Mouse (Mus musculus) ES-E14 (cell line): ENCODE data around the gene Trpm8. TPM values are rescaled to one million over a fixed set of nuclear protein-coding genes. Genes with fewer than 3 reads are reported as not detected.

Experiments
- DNase-seq: peaks from one replicate; pipeline ENCODE4 v3.0.0-alpha.2; 2013; ENCODE audit warnings: low read depth, low spot score
- H3K27ac ChIP-seq: 2 replicates; pipeline ENCODE4 v1.5.1; 2012; ENCODE audit warnings: low read depth, mild to moderate bottlenecking, low read length, moderate library complexity, mixed read lengths; ENCODE audit not compliant: poor library complexity, insufficient read depth, severe bottlenecking
- H3K36me3 ChIP-seq: 2 replicates; pipeline ENCODE4 v1.6.1; 2012; ENCODE audit warnings: mild to moderate bottlenecking, low read length, moderate library complexity, mixed read lengths; ENCODE audit not compliant: control insufficient read depth, poor library complexity, insufficient read depth, severe bottlenecking
- H3K4me1 ChIP-seq, 2 experiments: fragments of 150-350 bp in 1 of 2; sonication (generic) in 1 of 2; 2 replicates each; pipeline ENCODE4 v1.6.1; 2012; ENCODE audit warnings: low read length in 2 of 2, mild to moderate bottlenecking in 1 of 2, mixed read lengths in 1 of 2; ENCODE audit not compliant: control insufficient read depth in 2 of 2, insufficient read depth in 2 of 2, poor library complexity in 1 of 2
- H3K4me3 ChIP-seq, 2 experiments: fragments of 150-350 bp in 1 of 2; sonication (generic) in 1 of 2; 2 replicates each; pipeline ENCODE4 v1.5.1; 2012; ENCODE audit warnings: low read length in 2 of 2, low read depth in 1 of 2, mild to moderate bottlenecking in 1 of 2, mixed read lengths in 1 of 2; ENCODE audit not compliant: insufficient read depth in 1 of 2, poor library complexity in 1 of 2, severe bottlenecking in 1 of 2
- H3K9ac ChIP-seq: 2 replicates; pipeline ENCODE4 v1.6.1; 2012; ENCODE audit warnings: low read depth, mild to moderate bottlenecking, low read length, mixed read lengths; ENCODE audit not compliant: poor library complexity, insufficient read depth, severe bottlenecking
- H3K9me3 ChIP-seq: fragments of 150-350 bp; sonication (generic); 2 replicates; pipeline ENCODE4 v1.6.1; 2012; ENCODE audit warnings: low read depth, mild to moderate bottlenecking, low read length; ENCODE audit not compliant: control insufficient read depth, insufficient read depth
- CHD2 ChIP-seq: IDR thresholded peaks from 2 replicates; pipeline ENCODE4 v1.6.1; 2014; ENCODE audit warnings: mild to moderate bottlenecking, low read depth, low read length, inconsistent platforms
- HCFC1 ChIP-seq: IDR thresholded peaks from 2 replicates; pipeline ENCODE4 v1.6.1; 2012; ENCODE audit warnings: low read length, inconsistent platforms, borderline replicate concordance; ENCODE audit not compliant: insufficient read depth
- MAFK ChIP-seq: IDR thresholded peaks from 2 replicates; pipeline ENCODE4 v1.6.1; 2014; ENCODE audit warnings: mild to moderate bottlenecking, low read depth, low read length, inconsistent platforms; ENCODE audit not compliant: insufficient read depth
- ZC3H11A ChIP-seq: IDR thresholded peaks from 2 replicates; pipeline ENCODE4 v1.6.1; 2012; ENCODE audit warnings: low read depth, mild to moderate bottlenecking, inconsistent platforms, low read length, borderline replicate concordance
- ZNF384 ChIP-seq: IDR thresholded peaks from 2 replicates; pipeline ENCODE4 v1.6.1; 2012; ENCODE audit warnings: low read depth, low read length, inconsistent platforms
- in situ Hi-C, 2 experiments: fragments of 600-800 bp; cut with MboI; formaldehyde crosslinking; loops; one replicate each; pipeline ENCODE4 v1.15.1; 2025; ENCODE audit warnings: low sequenced_read_pairs in 2 of 2, inconsistent platforms in 1 of 2; ENCODE audit not compliant: unreplicated experiment in 2 of 2
- total RNA-seq: library from RNA; depleted of rRNA; stranded (reverse); fragments of 300-350 nt; gene quantifications from 2 replicates; pipeline ENCODE4 v1.2.3, GENCODE M21; 2012

The Trpm8 gene
- total RNA-seq, 1 experiment = 0.04 TPM

DNA sequence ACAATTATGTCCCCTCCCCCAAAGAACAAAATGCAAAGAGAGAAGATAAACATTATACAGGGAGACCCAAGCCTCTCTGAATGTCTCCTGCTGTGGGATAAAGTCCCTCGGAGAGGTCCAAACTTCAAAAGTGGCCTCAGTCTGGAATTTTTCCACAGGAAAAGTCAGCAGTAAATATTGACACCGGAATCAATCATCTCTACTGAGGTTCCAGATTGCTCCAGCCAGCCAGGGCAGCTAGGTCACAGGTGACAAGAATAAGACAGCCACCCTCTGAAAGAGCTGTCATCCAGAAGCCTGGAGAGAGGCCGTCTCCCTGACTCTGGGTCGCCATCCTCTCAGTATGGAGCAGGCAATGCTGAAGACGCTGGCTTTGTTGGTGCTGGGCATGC is 129.3 kb downstream of the Trpm8 start, which contains the start of gene Spp2:
TSS of gene Spp2 (plus strand) at position 155 of the 392 bp plus-strand sequence.
- H3K9ac ChIP-seq = no peak within 1 kb of the TSS
- in situ Hi-C loops = no loop called here
- no peaks in the 10 kb centered on the region for H3K9me3 ChIP-seq
- no peak for DNase-seq
- H3K4me3 ChIP-seq = no peak within 1 kb of the TSS
- no peaks in the 10 kb centered on the region for H3K4me1 ChIP-seq
- TF ChIP-seq MAFK = no peak
- no peak for TF ChIP-seq HCFC1
- no peak for TF ChIP-seq ZC3H11A
- TF ChIP-seq ZNF384 = no peak
- TF ChIP-seq CHD2 = no peak
- H3K36me3 ChIP-seq = no peaks in the 10 kb centered on the region
- H3K27ac ChIP-seq = no peak within 1 kb of the TSS

DNA sequence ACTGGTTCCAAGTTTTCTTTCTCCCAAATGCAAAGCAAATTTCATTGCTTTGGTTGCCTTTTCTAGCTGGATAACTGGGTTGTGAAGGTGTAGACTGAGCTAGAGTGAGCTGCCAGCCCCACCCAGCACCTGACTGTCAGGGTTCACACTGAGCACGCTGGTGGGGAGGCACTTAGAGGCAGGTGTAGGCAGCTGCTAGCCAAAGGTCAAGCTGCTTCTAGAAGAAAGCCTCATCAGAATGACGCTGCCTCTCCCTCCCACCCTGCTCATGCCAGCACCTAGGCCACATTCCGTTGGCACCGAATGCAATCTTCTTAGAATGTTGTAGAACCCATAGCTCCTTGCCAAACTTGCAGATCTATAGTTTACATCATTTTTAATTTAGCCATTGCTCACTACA is 130.9 kb downstream of the Trpm8 start:
- in situ Hi-C loops = no loop called here
- H3K9ac ChIP-seq = no peak overlapping the region
- no peaks in the 10 kb centered on the region for H3K4me1 ChIP-seq
- DNase-seq = no peak
- no peak overlapping the region for H3K27ac ChIP-seq
- no peaks in the 10 kb centered on the region for H3K36me3 ChIP-seq
- no peak overlapping the region for H3K4me3 ChIP-seq
- TF ChIP-seq HCFC1 = no peak
- TF ChIP-seq ZNF384 = no peak
- TF ChIP-seq ZC3H11A = no peak
- H3K9me3 ChIP-seq = no peaks in the 10 kb centered on the region

DNA sequence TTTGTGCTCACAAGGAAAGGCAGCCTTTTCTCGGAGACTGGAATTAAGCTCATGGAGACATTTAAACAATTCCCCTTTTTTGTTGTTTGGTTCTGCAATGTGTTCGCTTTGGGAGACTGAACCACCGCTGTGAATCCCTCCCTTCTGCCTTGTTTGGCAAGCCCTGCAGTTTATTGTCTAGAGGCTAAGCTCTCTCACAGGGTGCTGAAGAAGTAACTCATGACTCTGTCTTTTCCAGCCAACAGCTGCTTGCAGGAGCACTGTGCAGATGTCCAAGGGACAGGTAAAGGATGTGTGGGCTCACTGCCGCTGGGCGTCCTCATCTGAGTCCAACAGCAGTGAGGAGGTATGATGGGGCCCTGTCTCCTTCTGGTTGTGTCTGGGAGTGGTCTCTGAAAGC is 134.6 kb downstream of the Trpm8 start:
- H3K27ac ChIP-seq = no peak overlapping the region
- H3K4me3 ChIP-seq = no peak overlapping the region
- DNase-seq = no peak
- in situ Hi-C loops = no loop called here
- H3K4me1 ChIP-seq = no peaks in the 10 kb centered on the region
- no peaks in the 10 kb centered on the region for H3K36me3 ChIP-seq
- H3K9ac ChIP-seq = no peak overlapping the region
- H3K9me3 ChIP-seq = no peaks in the 10 kb centered on the region
- TF ChIP-seq CHD2 (no peak), ZNF384 (no peak), ZC3H11A (no peak), MAFK (no peak), HCFC1 (no peak)

DNA sequence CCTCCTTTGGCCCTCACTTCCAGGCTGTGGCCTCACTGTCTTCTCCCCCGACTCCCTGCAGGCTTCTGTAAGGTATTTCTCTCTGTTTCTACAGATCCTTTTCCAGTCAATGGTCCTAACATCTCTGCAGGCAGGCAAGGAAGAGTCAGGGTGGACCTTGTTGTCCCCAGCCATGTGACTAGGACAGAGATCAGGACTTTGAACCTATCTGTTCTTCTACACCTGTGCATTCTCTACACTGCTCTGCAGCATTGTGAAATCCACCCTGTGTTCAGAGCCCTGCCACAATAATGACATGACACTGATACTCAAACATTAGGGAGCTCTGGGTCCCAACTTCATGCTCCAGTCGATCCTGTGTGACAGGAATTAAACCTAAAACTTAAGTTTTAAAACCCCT is 141.5 kb downstream of the Trpm8 start:
- Histone ChIP-seq H3K27ac (no peak overlapping the region), H3K4me3 (no peak overlapping the region), H3K9ac (no peak overlapping the region), H3K4me1 (no peaks in the 10 kb centered on the region), H3K9me3 (no peaks in the 10 kb centered on the region), H3K36me3 (no peaks in the 10 kb centered on the region)
- in situ Hi-C loops = no loop called here
- TF ChIP-seq ZC3H11A (no peak), CHD2 (no peak), MAFK (no peak), ZNF384 (no peak), HCFC1 (no peak)
- DNase-seq = no peak

- no peak for DNase-seq
- in situ Hi-C loops = loop anchor here in 1 of 2 experiments (10.0 kb wide), 1 partner anchor 293 kb away; no protein-coding TSS in a partner anchor
- Histone ChIP-seq H3K4me1 (no peaks in the 10 kb centered on the region), H3K4me3 (no peak overlapping the region), H3K9me3 (no peaks in the 10 kb centered on the region), H3K27ac (no peak overlapping the region; the same call in 1 of the 2 replicates), H3K36me3 (no peaks in the 10 kb centered on the region), H3K9ac (no peak overlapping the region)
- TF ChIP-seq HCFC1 (no peak), ZNF384 (no peak), ZC3H11A (no peak), CHD2 (no peak), MAFK (no peak)
These were observed 144.6 kb downstream of the Trpm8 start for GRCm38 (mm10) chr1:88422045-88422444.
